Mouse (Mus musculus) lung, postnatal 0 days (tissue): Measurements from ENCODE around the gene Slc22a23.

Source experiments
- CTCF ChIP-seq: IDR thresholded peaks from 2 replicates; pipeline ENCODE4 v1.5.1; 2016; ENCODE audit warnings: antibody characterized with exemption, mild to moderate bottlenecking
- EP300 ChIP-seq: IDR thresholded peaks from 2 replicates; pipeline ENCODE4 v1.6.1; 2016; ENCODE audit warnings: antibody characterized with exemption, mild to moderate bottlenecking, control low read depth

DNA sequence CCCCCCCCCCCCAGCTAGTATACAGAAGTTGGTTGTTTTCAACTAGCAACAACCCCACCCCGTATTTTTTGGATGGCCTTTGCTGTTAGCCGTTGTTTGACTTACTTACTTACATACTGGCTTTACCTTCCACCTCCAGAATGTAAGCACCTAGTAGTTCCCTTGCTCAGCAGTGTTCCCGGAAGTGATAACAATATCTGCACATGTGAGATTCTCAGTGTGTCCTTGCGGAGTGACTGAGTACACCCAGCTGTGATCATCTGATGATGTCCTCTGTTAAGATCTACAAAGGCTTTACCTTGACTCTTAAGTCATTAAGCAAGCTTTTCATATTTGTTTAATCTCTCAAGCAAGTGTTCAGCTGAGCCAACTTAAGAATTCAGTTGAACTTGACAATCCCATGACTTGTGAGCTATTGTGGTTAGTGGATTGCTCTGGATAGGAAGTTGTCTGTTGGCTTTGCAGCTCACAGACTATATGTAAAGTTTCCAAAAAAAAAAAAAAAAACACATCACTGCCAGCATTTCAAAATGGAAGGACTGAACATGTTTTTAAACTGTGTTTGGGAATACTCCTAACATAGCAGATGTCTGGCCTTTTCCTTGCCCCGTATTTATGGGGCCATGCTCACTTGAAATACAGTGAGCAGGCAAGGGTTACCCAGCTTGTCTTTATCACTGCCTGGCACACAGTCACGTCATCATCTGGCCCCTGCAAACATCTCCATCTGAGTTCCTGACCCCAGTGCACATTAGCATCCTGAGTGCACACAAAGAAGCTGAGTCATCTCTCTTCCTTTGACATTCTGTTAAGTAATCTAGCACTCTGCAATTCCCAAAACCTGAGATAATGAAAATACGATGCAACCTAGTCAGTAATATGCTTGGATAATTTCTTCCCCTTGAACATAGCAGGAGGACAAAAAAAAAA, 3.2 kb upstream of the Slc22a23 start:
- no peak for TF ChIP-seq EP300
- no peak for TF ChIP-seq CTCF
